Mouse (Mus musculus): ENCODE results near the gene Clec2g. TPM values are rescaled to one million over a fixed set of nuclear protein-coding genes. Genes with fewer than 3 reads are reported as not detected.

Gene Clec2g
- total and polyA plus RNA-seq, 3 experiments, result 0.04 TPM; not detected in 2

- no peaks in the 10 kb centered on the region for H3K79me2 ChIP-seq (ENCODE audit: control insufficient read depth, insufficient read depth, low read length, poor library complexity)
- H3K4me1 ChIP-seq (ENCODE audit: control insufficient read depth in 1 of 2, insufficient read depth in 2 of 2, low read length in 2 of 2), result peaks cover 0 to 3% of the 10 kb centered on the region in 2 experiments; a peak in 1 of 4 replicates
- DNase-seq (ENCODE audit: low read depth, low spot score), result peak; percentile 7
- no peak overlapping the region for H3K27ac ChIP-seq (ENCODE audit: control insufficient read depth, low read depth, low read length)
- H3K36me3 ChIP-seq (ENCODE audit: control insufficient read depth in 1 of 2, insufficient read depth in 2 of 2, low read length in 2 of 2), result peaks cover 2 to 17% of the 10 kb centered on the region in 2 experiments; a peak in 2 of 4 replicates
- H3K4me3 ChIP-seq (ENCODE audit: control insufficient read depth in 1 of 2, insufficient read depth in 1 of 2, low read depth in 2 of 2, low read length in 2 of 2), result no peak overlapping the region
- no peaks in the 10 kb centered on the region for H3K9me3 ChIP-seq (replicated peaks; ENCODE audit: insufficient read depth, low read length)
- no peaks in the 10 kb centered on the region for H3K27me3 ChIP-seq (ENCODE audit: control insufficient read depth in 1 of 2, insufficient read depth in 2 of 2, low read length in 2 of 2)
- no peak for TF ChIP-seq MAFK (IDR thresholded peaks at IDR 0.05; ENCODE audit: borderline replicate concordance, low read depth, low read length)
- no peak for TF ChIP-seq MAZ (IDR thresholded peaks at IDR 0.05; ENCODE audit: low read depth, low read length)
- no peak for TF ChIP-seq USF2 (IDR thresholded peaks at IDR 0.05; ENCODE audit: borderline replicate concordance in 1 of 2, insufficient read depth in 1 of 2, low read depth in 1 of 2, low read length in 2 of 2)
- TF ChIP-seq ZNF384 (IDR thresholded peaks at IDR 0.05; ENCODE audit: low read depth, low read length), result no peak
- TF ChIP-seq SMC3 (IDR thresholded peaks at IDR 0.05; ENCODE audit: low read depth, low read length), result no peak
- no peak for TF ChIP-seq TBP (IDR thresholded peaks at IDR 0.05; ENCODE audit: low read depth, low read length)
- no peak for TF ChIP-seq CHD2 (IDR thresholded peaks at IDR 0.05; ENCODE audit: low read length)
- TF ChIP-seq E2F4 (IDR thresholded peaks at IDR 0.05; ENCODE audit: borderline replicate concordance, low read depth, low read length), result no peak
- TF ChIP-seq UBTF (IDR thresholded peaks at IDR 0.05; ENCODE audit: borderline replicate concordance, insufficient read depth, low read depth, low read length), result no peak
- TF ChIP-seq NELFE (IDR thresholded peaks at IDR 0.05; ENCODE audit: low read depth, low read length), result no peak
- TF ChIP-seq MAX (IDR thresholded peaks at IDR 0.05; ENCODE audit: low read length), result no peak
- no peak for TF ChIP-seq SIN3A (IDR thresholded peaks at IDR 0.05; ENCODE audit: low read length)
- no peak for TF ChIP-seq ZC3H11A (IDR thresholded peaks at IDR 0.05; ENCODE audit: low read depth, low read length)
- no peak for TF ChIP-seq GABPA (IDR thresholded peaks at IDR 0.05; ENCODE audit: low read depth, low read length)
- TF ChIP-seq USF1 (IDR thresholded peaks at IDR 0.05; ENCODE audit: low read depth, low read length), result no peak
- H3K9ac ChIP-seq (ENCODE audit: control insufficient read depth, low read depth, low read length, poor library complexity, severe bottlenecking), result no peak overlapping the region
Observed at GRCm38 (mm10) chr6:129027451-129028248, 93.5 kb downstream of the Clec2g start.

- Histone ChIP-seq H3K9me3 (replicated peaks; ENCODE audit: insufficient read depth, low read length) (no peaks in the 10 kb centered on the region), H3K36me3 (ENCODE audit: control insufficient read depth in 1 of 2, insufficient read depth in 2 of 2, low read length in 2 of 2) (peaks cover 3 to 16% of the 10 kb centered on the region in 2 experiments; a peak in 2 of 4 replicates), H3K9ac (ENCODE audit: control insufficient read depth, low read depth, low read length, poor library complexity, severe bottlenecking) (no peak overlapping the region), H3K27ac (ENCODE audit: control insufficient read depth, low read depth, low read length) (no peak overlapping the region), H3K79me2 (ENCODE audit: control insufficient read depth, insufficient read depth, low read length, poor library complexity) (no peaks in the 10 kb centered on the region), H3K4me1 (ENCODE audit: control insufficient read depth in 1 of 2, insufficient read depth in 2 of 2, low read length in 2 of 2) (peaks cover 2 to 3% of the 10 kb centered on the region in 2 experiments; a peak in 3 of 4 replicates), H3K27me3 (ENCODE audit: control insufficient read depth in 1 of 2, insufficient read depth in 2 of 2, low read length in 2 of 2) (no peaks in the 10 kb centered on the region), H3K4me3 (ENCODE audit: control insufficient read depth in 1 of 2, insufficient read depth in 1 of 2, low read depth in 2 of 2, low read length in 2 of 2) (no peak overlapping the region)
- DNase-seq (ENCODE audit: low read depth, low spot score), result peak; percentile 52
- no peak for TF ChIP-seq ELF1 (IDR thresholded peaks at IDR 0.05; ENCODE audit: low read depth, low read length)
- peak in 1 of 2 experiments; percentile 58; a peak in 2 of 4 replicates for TF ChIP-seq POLR2A (IDR thresholded peaks at IDR 0.05; ENCODE audit: control insufficient read depth in 1 of 2, insufficient read depth in 1 of 2, low read depth in 1 of 2, low read length in 2 of 2, poor library complexity in 1 of 2)
- TF ChIP-seq CHD1 (IDR thresholded peaks at IDR 0.05; ENCODE audit: low read depth, low read length), result 0 out of 2 replicates have a peak, but pooled peaks have one; percentile 56
- peak; percentile 62; the same call in 1 of the 2 replicates for TF ChIP-seq ZMIZ1 (IDR thresholded peaks at IDR 0.05; ENCODE audit: low read depth, low read length)
Observed at GRCm38 (mm10) chr6:129030175-129030824, 96.1 kb downstream of the Clec2g start.

All from MEL (cell line).